Mouse (Mus musculus) liver, embryonic 13.5 days (tissue): ENCODE data around the gene Perm1. TPM values are rescaled to one million over a fixed set of nuclear protein-coding genes. Genes with fewer than 3 reads are reported as not detected.

ENCODE experiments used
- ATAC-seq: fragments of 200-750 bp; cut with Nextera tagmentation; 2 replicates; pipeline ENCODE4 v1.8.0; 2017; ENCODE audit warnings: low read depth, mild to moderate bottlenecking, moderate number of reproducible peaks, moderate library complexity
- DNase-seq: peaks from one replicate; pipeline ENCODE4 v3.0.0; 2022
- H3K27ac ChIP-seq: fragments of 300-500 bp; sonication (generic); 2 replicates; pipeline ENCODE4 v1.5.1; 2015; ENCODE audit warnings: moderate library complexity, mild to moderate bottlenecking, inconsistent platforms
- H3K27me3 ChIP-seq: fragments of 300-500 bp; sonication (generic); 2 replicates; pipeline ENCODE4 v1.6.1; 2015; ENCODE audit warnings: mild to moderate bottlenecking, inconsistent platforms
- H3K36me3 ChIP-seq: fragments of 300-500 bp; sonication (generic); 2 replicates; pipeline ENCODE4 v1.6.1; 2015; ENCODE audit warnings: mild to moderate bottlenecking, inconsistent platforms
- H3K4me1 ChIP-seq: fragments of 300-500 bp; sonication (generic); replicated peaks from 2 replicates; pipeline ENCODE4 v1.6.1; 2015; ENCODE audit warnings: inconsistent platforms
- H3K4me2 ChIP-seq: fragments of 300-500 bp; sonication (generic); 2 replicates; pipeline ENCODE4 v1.6.1; 2015; ENCODE audit warnings: inconsistent platforms, mild to moderate bottlenecking, moderate library complexity
- H3K4me3 ChIP-seq: fragments of 300-500 bp; sonication (generic); replicated peaks from 2 replicates; pipeline ENCODE4 v1.5.1; 2015; ENCODE audit warnings: mild to moderate bottlenecking, inconsistent platforms
- H3K9ac ChIP-seq: fragments of 300-500 bp; sonication (generic); 2 replicates; pipeline ENCODE4 v1.6.1; 2015; ENCODE audit warnings: mild to moderate bottlenecking, inconsistent platforms
- H3K9me3 ChIP-seq: fragments of 300-500 bp; sonication (generic); replicated peaks from 2 replicates; pipeline ENCODE4 v1.6.1; 2016; ENCODE audit warnings: inconsistent platforms
- WGBS: fragments of 180-500 bp; shearing (Covaris S2); methylation state at CpG from one replicate; pipeline ENCODE4 v1.1.7; 2015; ENCODE audit not compliant: insufficient replicate concordance; 5-methylcytosine and 5-hydroxymethylcytosine counted together
- polyA plus RNA-seq: library from polyadenylated mRNA; unstranded; fragments of >200 nt; fragmentation: Nextera tagmentation; extraction: Ambion mirVana; gene quantifications from 2 replicates; pipeline ENCODE4 v1.2.1, GENCODE M21; 2015

Gene Perm1
- polyA plus RNA-seq, 1 experiment from 2014 or later, result not detected

DNA sequence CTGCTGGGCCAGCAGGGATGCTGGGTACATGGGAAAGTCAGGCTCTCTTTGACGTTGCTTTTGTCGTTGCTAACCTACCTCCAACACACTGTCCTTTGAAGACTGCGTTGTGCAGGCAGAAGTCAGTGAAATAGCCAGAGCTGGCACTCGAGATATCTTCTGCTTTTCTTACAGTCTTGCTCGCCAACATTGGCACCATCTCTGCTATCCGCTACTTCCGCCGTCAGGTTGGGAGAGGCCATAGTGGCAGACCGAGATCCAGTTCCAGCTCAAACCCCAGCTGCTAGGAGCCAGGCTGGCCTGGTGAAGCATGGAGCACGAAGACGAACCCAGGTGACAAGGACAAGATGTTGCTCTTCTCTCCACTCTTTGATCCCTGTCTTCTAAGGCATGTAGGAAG is 4.3 kb downstream of the Perm1 start:
- no peak overlapping the region for H3K27ac ChIP-seq
- H3K9me3 ChIP-seq, result no peaks in the 10 kb centered on the region
- no peaks in the 10 kb centered on the region for H3K4me1 ChIP-seq
- no peak for DNase-seq
- 79% methylated on average over 11 of the region's 11 CpGs for WGBS
- H3K9ac ChIP-seq, result no peak overlapping the region
- H3K4me3 ChIP-seq, result no peak overlapping the region
- H3K4me2 ChIP-seq, result no peak overlapping the region
- peaks cover 8% of the 10 kb centered on the region for H3K27me3 ChIP-seq
- no peaks in the 10 kb centered on the region for H3K36me3 ChIP-seq
- ATAC-seq, result no peak

DNA sequence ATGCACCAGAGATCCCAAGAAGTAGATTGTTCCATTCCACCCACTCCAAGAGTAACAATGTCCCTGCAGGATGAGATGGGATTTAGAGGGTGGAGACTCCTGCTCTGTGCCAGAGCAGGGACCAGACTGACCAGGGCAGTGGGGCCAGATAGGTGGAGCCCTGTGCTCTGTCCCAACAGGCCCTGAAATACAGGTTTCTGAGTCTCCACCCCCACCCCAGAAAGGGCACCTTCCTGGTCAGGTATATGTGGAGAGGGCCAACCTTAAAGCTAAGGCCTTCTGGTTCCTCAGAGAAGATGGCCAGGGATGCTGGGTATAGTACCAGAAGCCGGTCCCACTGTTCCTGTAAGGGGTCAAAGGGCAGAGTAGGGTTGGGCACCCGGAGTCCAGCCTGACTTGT is 8.6 kb downstream of the Perm1 start:
- H3K4me1 ChIP-seq, result peaks cover 23% of the 10 kb centered on the region
- WGBS, result 69% methylated on average over 2 of the region's 2 CpGs
- H3K9ac ChIP-seq, result no peak overlapping the region
- H3K36me3 ChIP-seq, result 0 out of 2 replicates have a peak, but pooled peaks cover 1% of the 10 kb centered on the region
- DNase-seq (no peak), ATAC-seq (no peak)
- no peaks in the 10 kb centered on the region for H3K27me3 ChIP-seq
- H3K27ac ChIP-seq, result no peak overlapping the region
- no peak overlapping the region for H3K4me2 ChIP-seq
- no peak overlapping the region for H3K4me3 ChIP-seq
- H3K9me3 ChIP-seq, result no peaks in the 10 kb centered on the region

DNA sequence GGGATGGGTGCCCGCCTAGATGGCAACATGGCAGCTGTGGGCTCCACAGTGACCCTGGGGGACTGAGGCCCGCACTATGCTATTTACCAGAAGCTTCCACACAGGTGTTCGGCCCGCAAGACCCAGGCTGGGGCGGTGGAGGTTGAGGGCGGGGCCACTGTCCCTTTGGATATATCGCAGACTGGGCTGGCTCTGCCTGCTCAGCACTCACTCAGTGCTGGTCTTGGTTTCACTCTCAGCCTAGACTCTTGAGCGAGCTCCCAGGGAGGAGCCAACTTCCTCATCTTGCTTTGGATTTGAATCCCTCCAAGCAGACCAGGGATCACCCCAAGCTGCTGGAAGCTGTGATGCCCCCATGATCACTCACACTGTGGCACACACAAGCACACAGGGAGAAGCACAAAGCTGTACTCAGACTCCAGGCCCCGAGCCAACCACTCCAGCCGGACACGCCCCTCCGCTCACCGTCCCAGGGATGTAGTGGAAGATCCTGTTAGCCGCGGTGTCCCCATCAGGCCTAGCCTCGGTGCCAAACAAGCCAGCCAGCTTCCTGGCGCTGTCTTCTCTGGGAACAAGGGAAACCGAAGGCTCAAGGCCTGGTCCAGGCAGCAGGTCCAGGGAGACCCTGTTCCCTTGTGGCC is 12.2 kb downstream of the Perm1 start:
- peak; percentile 15 for ATAC-seq
- Histone ChIP-seq H3K27ac (no peak overlapping the region), H3K27me3 (no peaks in the 10 kb centered on the region), H3K4me1 (peaks cover 26% of the 10 kb centered on the region), H3K9ac (peak overlapping the region; percentile 23; the same call in 1 of the 2 replicates), H3K9me3 (no peaks in the 10 kb centered on the region), H3K4me2 (peak overlapping the region; percentile 34), H3K36me3 (peaks cover 37% of the 10 kb centered on the region), H3K4me3 (no peak overlapping the region)
- no peak for DNase-seq
- WGBS, result 52% methylated on average over 18 of the region's 18 CpGs

DNA sequence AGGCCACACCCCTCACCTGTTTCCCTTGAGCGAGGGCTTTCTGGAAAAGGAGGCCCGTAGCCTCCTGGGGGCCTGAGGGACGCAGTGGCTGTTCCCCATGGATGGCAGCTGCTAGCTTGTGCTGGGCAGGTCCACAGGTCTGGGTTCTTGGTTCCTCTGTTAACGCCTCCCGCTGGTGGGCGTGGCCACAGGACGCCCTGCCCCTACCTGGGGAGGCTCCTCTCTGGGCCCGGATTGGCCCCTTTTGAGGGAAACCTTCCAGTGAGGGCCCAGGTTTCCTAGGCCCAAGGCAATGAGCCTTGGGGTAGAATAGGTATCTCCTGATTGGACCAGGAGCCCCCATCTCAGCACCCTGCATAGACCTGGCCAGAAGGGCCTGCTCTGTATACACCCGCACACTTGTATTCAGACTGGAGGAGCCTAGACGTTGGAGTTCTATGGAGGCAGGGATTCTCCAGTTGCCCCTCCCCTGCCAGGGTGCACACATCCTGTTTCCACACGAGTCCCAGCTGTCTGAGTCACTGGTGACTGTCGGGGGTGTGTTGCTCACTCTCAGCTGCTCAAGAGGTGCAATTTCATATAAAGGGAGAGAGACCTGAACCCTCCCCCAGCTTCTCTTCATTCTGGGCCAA is 12.8 kb downstream of the Perm1 start:
- ATAC-seq (peak; percentile 63), DNase-seq (no peak)
- Histone ChIP-seq H3K9me3 (no peaks in the 10 kb centered on the region), H3K4me2 (peak overlapping the region; percentile 34), H3K9ac (peak overlapping the region; percentile 23; the same call in 1 of the 2 replicates), H3K4me1 (peaks cover 32% of the 10 kb centered on the region), H3K4me3 (no peak overlapping the region), H3K27ac (no peak overlapping the region), H3K27me3 (no peaks in the 10 kb centered on the region), H3K36me3 (peaks cover 44% of the 10 kb centered on the region)
- 42% methylated on average over 12 of the region's 12 CpGs for WGBS

DNA sequence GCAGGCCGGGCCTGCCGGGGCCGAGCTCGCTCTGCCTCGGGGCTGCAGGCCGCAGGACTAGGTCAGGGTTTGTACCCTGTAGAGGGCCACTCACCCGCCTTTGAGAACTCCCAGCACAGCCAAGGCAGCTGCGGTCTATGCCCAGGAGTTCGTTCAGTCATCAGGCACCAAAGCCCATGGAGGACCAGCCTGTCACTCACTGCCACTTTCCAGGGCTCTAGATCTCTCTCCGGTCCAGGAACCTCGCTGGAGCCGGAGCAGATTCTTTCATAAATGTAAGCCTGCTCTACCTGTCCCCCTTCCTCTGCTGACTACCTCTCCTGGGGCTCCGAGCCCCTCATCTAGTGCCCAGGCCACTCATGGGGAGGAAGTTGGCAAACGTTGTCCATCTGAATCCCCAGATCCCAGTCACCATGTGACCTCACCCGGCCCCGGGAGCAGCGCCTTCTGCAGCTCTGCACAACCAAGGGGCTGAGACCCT is 18.4 kb downstream of the Perm1 start:
- 24% methylated on average over 17 of the region's 17 CpGs for WGBS
- Histone ChIP-seq H3K4me1 (peaks cover 42% of the 10 kb centered on the region), H3K4me2 (peak overlapping the region; percentile 99), H3K27ac (peak overlapping the region; percentile 67), H3K27me3 (no peaks in the 10 kb centered on the region), H3K4me3 (peak overlapping the region; percentile 87), H3K36me3 (peaks cover 67% of the 10 kb centered on the region), H3K9ac (peak overlapping the region; percentile 87), H3K9me3 (no peaks in the 10 kb centered on the region)
- ATAC-seq (no peak), DNase-seq (no peak)

DNA sequence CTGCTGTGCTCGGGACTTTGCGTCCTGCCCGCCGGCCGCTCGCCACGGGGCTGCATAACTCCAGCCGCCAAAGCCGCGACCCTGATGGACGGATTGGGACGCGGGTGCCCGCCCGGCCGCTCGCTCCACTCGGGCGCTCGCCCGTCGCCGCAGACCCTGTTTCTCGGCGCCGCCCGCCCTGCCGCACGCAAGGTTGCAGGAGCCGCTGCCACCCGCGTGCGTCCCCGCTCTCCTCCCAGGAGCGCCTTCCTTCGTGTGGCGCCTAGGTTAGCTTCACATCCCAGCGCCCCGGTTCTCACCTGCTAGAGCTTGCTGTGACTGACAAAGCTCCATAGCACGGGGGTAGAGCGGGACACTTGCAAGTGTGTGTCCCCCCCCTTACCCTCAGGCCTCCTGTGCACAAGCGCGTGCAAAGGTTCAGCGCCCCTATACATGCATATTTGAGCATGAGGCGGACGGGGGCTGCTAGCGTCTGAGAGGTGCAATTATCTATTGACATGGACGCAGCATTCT is 19.1 kb downstream of the Perm1 start, which contains the start of gene Plekhn1:
TSS of gene Plekhn1 (minus strand) at position 157 of the 513 bp plus-strand sequence.
- Histone ChIP-seq H3K4me3 (peak within 1 kb of the TSS; percentile 87), H3K9me3 (no peaks in the 10 kb centered on the region), H3K36me3 (peaks cover 68% of the 10 kb centered on the region), H3K27me3 (no peaks in the 10 kb centered on the region), H3K4me1 (peaks cover 43% of the 10 kb centered on the region), H3K4me2 (peak within 1 kb of the TSS; percentile 99), H3K27ac (peak within 1 kb of the TSS; percentile 97), H3K9ac (peak within 1 kb of the TSS; percentile 87)
- ATAC-seq, result peak; percentile 47
- WGBS, result under 1% methylated on average over 42 of the region's 48 CpGs
- peak; percentile 60 for DNase-seq

DNA sequence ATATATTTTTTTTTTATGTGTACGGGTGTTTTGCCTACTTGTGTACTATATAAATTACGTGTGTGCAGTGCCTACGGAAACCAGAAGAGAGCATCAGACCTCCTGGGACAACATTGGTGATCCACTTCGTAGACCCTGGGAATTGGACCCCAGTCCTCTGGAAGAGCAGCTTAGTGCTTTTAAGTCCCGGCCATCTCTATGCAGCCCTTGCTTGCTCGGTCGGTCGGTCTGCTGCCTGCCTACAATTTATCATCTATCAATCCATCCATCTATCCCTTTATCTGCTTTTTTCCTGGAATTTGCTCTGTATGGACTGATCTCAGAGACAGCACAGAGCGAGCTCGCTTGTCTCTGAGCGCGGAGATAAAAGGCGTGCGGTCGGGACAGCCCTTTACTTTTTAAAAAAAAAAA is 19.7 kb downstream of the Perm1 start:
- Histone ChIP-seq H3K9me3 (no peaks in the 10 kb centered on the region), H3K4me2 (peak overlapping the region; percentile 99), H3K4me3 (peak overlapping the region; percentile 87), H3K27me3 (no peaks in the 10 kb centered on the region), H3K36me3 (peaks cover 68% of the 10 kb centered on the region), H3K4me1 (peaks cover 43% of the 10 kb centered on the region), H3K9ac (peak overlapping the region; percentile 87), H3K27ac (peak overlapping the region; percentile 97)
- peak; percentile 49 for ATAC-seq
- no peak for DNase-seq
- WGBS, result under 1% methylated on average over 15 of the region's 15 CpGs

DNA sequence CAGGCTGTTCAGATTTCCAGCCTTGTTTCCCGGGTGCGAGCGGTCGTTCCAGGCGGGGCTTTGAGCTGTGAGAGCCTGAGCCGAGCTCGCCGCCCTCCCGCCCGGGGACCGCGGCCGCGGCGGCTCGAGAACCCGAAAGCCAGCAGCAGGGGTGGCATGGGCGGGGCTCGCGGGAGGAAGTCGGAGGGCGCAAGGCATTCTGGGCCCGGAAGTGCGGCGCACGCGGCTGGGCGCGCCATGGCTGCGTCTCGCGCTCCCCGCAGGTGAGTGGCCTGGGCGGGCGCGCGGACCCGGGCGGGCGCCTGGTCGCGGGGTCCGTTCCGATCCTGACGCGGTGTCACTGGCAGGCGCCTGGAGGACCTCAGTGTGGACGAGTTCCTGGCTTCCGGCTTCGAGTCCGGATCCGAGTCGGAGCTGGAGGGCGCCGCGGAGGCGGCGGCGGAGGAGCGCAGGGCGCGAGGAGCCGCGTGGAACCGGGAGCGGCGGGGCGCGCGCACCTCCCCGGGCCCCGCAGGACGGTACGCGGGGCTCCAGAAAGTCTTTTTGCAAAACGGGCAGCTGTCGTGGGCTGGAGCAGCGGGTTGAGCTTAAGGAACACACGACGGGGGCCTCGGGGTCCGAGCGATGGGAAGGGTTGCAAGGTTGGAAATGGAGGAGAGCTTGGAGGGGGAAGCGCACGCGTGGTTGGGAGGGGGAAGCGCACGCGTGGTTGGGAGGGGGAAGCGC is 20.3 kb downstream of the Perm1 start, which contains the start of gene Noc2l:
TSS of gene Noc2l (plus strand) at position 203 of the 726 bp plus-strand sequence.
- DNase-seq, result peak; percentile 90
- no peaks in the 10 kb centered on the region for H3K27me3 ChIP-seq
- H3K4me3 ChIP-seq, result peak within 1 kb of the TSS; percentile 87
- ATAC-seq, result peak; percentile 85
- H3K9me3 ChIP-seq, result no peaks in the 10 kb centered on the region
- peaks cover 43% of the 10 kb centered on the region for H3K4me1 ChIP-seq
- H3K9ac ChIP-seq, result peak within 1 kb of the TSS; percentile 87
- under 1% methylated on average over 90 of the region's 90 CpGs for WGBS
- peaks cover 68% of the 10 kb centered on the region for H3K36me3 ChIP-seq
- peak within 1 kb of the TSS; percentile 99 for H3K4me2 ChIP-seq
- H3K27ac ChIP-seq, result peak within 1 kb of the TSS; percentile 97

DNA sequence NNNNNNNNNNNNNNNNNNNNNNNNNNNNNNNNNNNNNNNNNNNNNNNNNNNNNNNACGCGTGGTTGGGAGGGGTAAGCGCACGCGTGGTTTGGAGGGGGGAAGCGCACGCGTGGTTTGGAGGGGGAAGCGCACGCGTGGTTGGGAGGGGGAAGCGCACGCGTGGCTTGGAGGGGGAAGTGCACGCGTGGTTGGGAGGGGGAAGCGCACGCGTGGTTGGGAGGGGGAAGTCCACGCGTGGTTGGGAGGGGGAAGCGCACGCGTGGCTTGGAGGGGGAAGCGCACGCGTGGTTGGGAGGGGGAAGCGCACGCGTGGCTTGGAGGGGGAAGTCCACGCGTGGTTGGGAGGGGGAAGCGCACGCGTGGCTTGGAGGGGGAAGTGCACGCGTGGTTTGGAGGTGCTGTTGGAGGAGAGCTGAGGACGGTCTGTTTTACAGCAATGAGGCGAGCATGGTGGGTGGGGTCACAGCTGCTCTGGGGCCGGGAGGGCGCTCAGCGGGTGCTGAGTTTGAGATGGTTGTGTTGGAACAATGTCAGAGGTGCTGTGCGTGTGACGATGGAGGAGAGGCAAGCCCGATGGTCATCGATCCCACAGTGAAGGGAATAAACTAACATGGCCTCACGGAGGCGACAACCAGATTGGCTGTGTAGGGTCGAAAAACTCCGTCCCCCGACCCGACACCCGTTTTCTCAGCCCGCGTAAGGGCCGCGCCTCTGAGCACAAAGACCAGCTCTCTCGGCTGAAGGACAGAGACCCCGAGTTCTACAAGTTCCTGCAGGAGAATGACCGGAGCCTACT is 21.2 kb downstream of the Perm1 start:
- ATAC-seq, result no peak
- peaks cover 68% of the 10 kb centered on the region for H3K36me3 ChIP-seq
- H3K4me2 ChIP-seq, result peak overlapping the region; percentile 99
- no peaks in the 10 kb centered on the region for H3K27me3 ChIP-seq
- peak overlapping the region; percentile 97 for H3K27ac ChIP-seq
- peak overlapping the region; percentile 87 for H3K4me3 ChIP-seq
- WGBS, result 16% methylated on average over 58 of the region's 60 CpGs
- H3K9me3 ChIP-seq, result no peaks in the 10 kb centered on the region
- peak; percentile 41 for DNase-seq
- peak overlapping the region; percentile 87 for H3K9ac ChIP-seq
- peaks cover 43% of the 10 kb centered on the region for H3K4me1 ChIP-seq

DNA sequence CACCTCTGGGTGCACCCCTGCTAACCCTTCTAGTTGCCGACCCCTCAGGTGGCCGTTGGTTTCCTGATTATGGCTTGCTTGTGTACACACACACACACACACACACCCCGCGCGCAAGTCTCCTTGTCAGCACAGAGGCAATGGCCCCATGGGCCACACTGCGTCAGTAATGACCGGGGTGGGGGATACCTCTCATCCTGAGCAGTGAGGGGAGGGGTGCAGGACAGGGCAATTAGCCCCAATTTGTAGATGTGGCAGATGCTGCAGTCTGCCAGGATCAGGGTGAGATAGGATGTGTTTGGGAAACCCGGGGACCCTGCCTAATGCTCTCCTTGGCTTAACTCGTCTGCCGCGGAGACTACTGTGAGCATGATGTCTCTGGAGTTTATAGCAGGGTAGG is 33.9 kb downstream of the Perm1 start:
- 61% methylated on average over 11 of the region's 11 CpGs for WGBS
- Histone ChIP-seq H3K36me3 (peaks cover 74% of the 10 kb centered on the region), H3K27ac (peak overlapping the region; percentile 98), H3K9me3 (no peaks in the 10 kb centered on the region), H3K27me3 (peaks cover 3% of the 10 kb centered on the region), H3K4me1 (peaks cover 74% of the 10 kb centered on the region), H3K4me2 (no peak overlapping the region), H3K4me3 (no peak overlapping the region), H3K9ac (peak overlapping the region; percentile 79)
- ATAC-seq (no peak), DNase-seq (no peak)
